ENCODE assay signal across 28 mouse cellular contexts in the genomic region with DNA sequence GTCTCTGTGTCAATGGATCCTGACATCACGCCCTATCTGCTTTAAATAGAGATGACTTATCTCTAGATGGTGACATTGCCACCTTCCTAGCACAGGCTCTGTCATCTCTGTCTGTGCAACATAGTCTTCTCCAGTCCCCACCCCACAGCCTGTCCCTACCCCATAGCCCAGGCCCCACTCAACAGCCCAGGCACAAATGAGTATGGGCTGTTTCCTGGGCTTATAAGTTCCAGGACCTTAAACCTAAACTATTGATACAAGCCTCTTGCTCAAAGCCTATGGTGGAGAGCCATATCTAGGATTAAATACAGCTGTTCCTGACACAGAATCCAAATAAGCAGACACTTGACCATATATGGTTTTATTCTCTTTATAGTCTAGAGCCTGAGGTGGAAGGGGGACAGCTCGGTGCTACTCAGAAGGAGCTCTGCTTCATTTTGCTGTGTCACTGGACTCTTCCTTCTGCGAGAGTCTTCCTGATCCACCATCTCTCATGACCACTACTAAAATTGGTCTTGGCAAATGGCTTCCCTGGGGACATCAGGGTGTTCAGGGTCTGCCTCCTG. TPM values are rescaled to one million over a fixed set of nuclear protein-coding genes. Genes with fewer than 3 reads are reported as not detected.
DNase-seq lines count a peak whose midpoint lies in the region; ATAC-seq and TF ChIP-seq lines count a peak whose summit lies in the region.
"Had no signal": no experiment of that assay in that cellular context is flagged by ENCODE, and none has a peak within 500 bp of the region (broad histone marks: within the 10 kb centered on the region; RNA-seq: fewer than 3 reads in every experiment).

No protein-coding gene starts in this region.

- H3K27ac ChIP-seq in kidney, postnatal 0 days = no peak overlapping the region
- H3K27ac ChIP-seq in lung, postnatal 0 days (ENCODE audit: low read length) = no peak overlapping the region
- peak overlapping the region; percentile 74 for H3K27ac ChIP-seq in stomach, embryonic 14.5 days (ENCODE audit: low read length)
- peak overlapping the region; percentile 65 for H3K27ac ChIP-seq in stomach, postnatal 0 days (replicated peaks)
- H3K27ac ChIP-seq: embryonic facial prominence, embryonic 10.5 days; embryonic facial prominence, embryonic 13.5 days; forebrain, embryonic 10.5 days; forebrain, embryonic 13.5 days; heart, adult 2 months; heart, embryonic 10.5 days; heart, embryonic 13.5 days; hindbrain, embryonic 14.5 days had no signal

- TF ChIP-seq POLR2A in lung, adult 2 months (IDR thresholded peaks at IDR 0.05; ENCODE audit: borderline replicate concordance, extremely low read depth, low read depth, low read length) = no peak

- ATAC-seq in kidney, postnatal 0 days (replicated peaks; ENCODE audit: low FRiP score, low read depth) = no peak
- peak; percentile 37 for ATAC-seq in lung, postnatal 0 days
- no peak; the same call in 1 of the 2 replicates for ATAC-seq in stomach, embryonic 14.5 days (ENCODE audit: insufficient number of reproducible peaks, insufficient read depth, low FRiP score, low read depth)
- peak; percentile 31; the same call in 1 of the 2 replicates for ATAC-seq in stomach, postnatal 0 days (ENCODE audit: low FRiP score, low TSS enrichment)
- ATAC-seq: CD4-positive, CD25-positive, alpha-beta regulatory T cell, adult 4 months; forebrain, embryonic 13.5 days; forebrain, embryonic 16.5 days had no signal

- no peaks in the 10 kb centered on the region for H3K36me3 ChIP-seq in kidney, postnatal 0 days (ENCODE audit: insufficient read depth, low read length)
- no peaks in the 10 kb centered on the region for H3K36me3 ChIP-seq in lung, postnatal 0 days (ENCODE audit: insufficient read depth, low read length)
- H3K36me3 ChIP-seq in stomach, embryonic 14.5 days (ENCODE audit: control insufficient read depth, insufficient read depth, low read length) = no peaks in the 10 kb centered on the region
- no peaks in the 10 kb centered on the region for H3K36me3 ChIP-seq in stomach, postnatal 0 days (ENCODE audit: control insufficient read depth, insufficient read depth, low read length)
- H3K36me3 ChIP-seq: embryonic facial prominence, embryonic 10.5 days; embryonic facial prominence, embryonic 13.5 days; forebrain, embryonic 10.5 days; heart, embryonic 10.5 days; heart, embryonic 13.5 days had no signal

- no peak overlapping the region for H3K4me3 ChIP-seq in kidney, postnatal 0 days (replicated peaks; ENCODE audit: low read depth, low read length)
- H3K4me3 ChIP-seq in lung, postnatal 0 days (ENCODE audit: low read depth, low read length) = no peak overlapping the region
- no peak overlapping the region for H3K4me3 ChIP-seq in lung, adult 2 months (replicated peaks; ENCODE audit: extremely low read depth, low read depth, low read length)
- H3K4me3 ChIP-seq in stomach, embryonic 14.5 days (ENCODE audit: low read depth, low read length) = no peak overlapping the region
- H3K4me3 ChIP-seq in stomach, postnatal 0 days (ENCODE audit: low read depth, low read length) = no peak overlapping the region
- H3K4me3 ChIP-seq: embryonic facial prominence, embryonic 10.5 days; embryonic facial prominence, embryonic 13.5 days; forebrain, embryonic 10.5 days; forebrain, embryonic 13.5 days; heart, adult 2 months; heart, embryonic 10.5 days; heart, embryonic 13.5 days had no signal

- H3K9me3 ChIP-seq in kidney, postnatal 0 days (replicated peaks; ENCODE audit: low read length) = no peaks in the 10 kb centered on the region
- no peaks in the 10 kb centered on the region for H3K9me3 ChIP-seq in lung, postnatal 0 days (ENCODE audit: low read length)
- no peaks in the 10 kb centered on the region for H3K9me3 ChIP-seq in stomach, embryonic 14.5 days (ENCODE audit: control insufficient read depth, low read depth, low read length)
- no peaks in the 10 kb centered on the region for H3K9me3 ChIP-seq in stomach, postnatal 0 days (ENCODE audit: control insufficient read depth, low read length)
- H3K9me3 ChIP-seq: embryonic facial prominence, embryonic 10.5 days; embryonic facial prominence, embryonic 13.5 days; forebrain, embryonic 10.5 days; forebrain, embryonic 13.5 days; heart, embryonic 10.5 days; heart, embryonic 13.5 days had no signal

- no peak overlapping the region for H3K4me2 ChIP-seq in kidney, postnatal 0 days (ENCODE audit: low read length)
- H3K4me2 ChIP-seq in lung, postnatal 0 days (replicated peaks; ENCODE audit: low read depth, low read length) = no peak overlapping the region
- H3K4me2 ChIP-seq in stomach, embryonic 14.5 days (replicated peaks; ENCODE audit: low read depth, low read length) = no peak overlapping the region
- H3K4me2 ChIP-seq in stomach, postnatal 0 days (replicated peaks; ENCODE audit: low read depth) = no peak overlapping the region
- H3K4me2 ChIP-seq: embryonic facial prominence, embryonic 13.5 days; forebrain, embryonic 13.5 days; heart, embryonic 13.5 days; hindbrain, embryonic 14.5 days had no signal

- no peaks in the 10 kb centered on the region for H3K4me1 ChIP-seq in kidney, postnatal 0 days (replicated peaks; ENCODE audit: insufficient read depth, low read length)
- H3K4me1 ChIP-seq in lung, postnatal 0 days (ENCODE audit: insufficient read depth, low read depth, low read length) = no peaks in the 10 kb centered on the region
- H3K4me1 ChIP-seq in lung, adult 2 months (ENCODE audit: control insufficient read depth, insufficient read depth, low read length) = no peaks in the 10 kb centered on the region
- H3K4me1 ChIP-seq in stomach, embryonic 14.5 days (ENCODE audit: control insufficient read depth, insufficient read depth, low read length) = peaks cover 5% of the 10 kb centered on the region; the same call in 1 of the 2 replicates
- H3K4me1 ChIP-seq in stomach, postnatal 0 days (replicated peaks; ENCODE audit: control insufficient read depth, insufficient read depth) = no peaks in the 10 kb centered on the region
- H3K4me1 ChIP-seq: embryonic facial prominence, embryonic 10.5 days; embryonic facial prominence, embryonic 13.5 days; forebrain, embryonic 10.5 days; forebrain, embryonic 13.5 days had no signal

- no peak overlapping the region for H3K9ac ChIP-seq in kidney, postnatal 0 days (ENCODE audit: low read depth, low read length)
- no peak overlapping the region for H3K9ac ChIP-seq in lung, postnatal 0 days (replicated peaks; ENCODE audit: low read depth)
- H3K9ac ChIP-seq in stomach, embryonic 14.5 days (replicated peaks; ENCODE audit: low read depth, low read length) = no peak overlapping the region
- no peak overlapping the region for H3K9ac ChIP-seq in stomach, postnatal 0 days (ENCODE audit: low read length)
- H3K9ac ChIP-seq: embryonic facial prominence, embryonic 13.5 days; forebrain, embryonic 13.5 days; heart, embryonic 13.5 days; hindbrain, embryonic 14.5 days had no signal

- peak; percentile 39 for DNase-seq in kidney, postnatal 0 days (ENCODE audit: low spot score)
- DNase-seq in kidney, adult 8-10 months = no peak
- DNase-seq in lung, postnatal 0 days (ENCODE audit: low spot score) = no peak
- no peak for DNase-seq in lung, adult 2 months
- no peak for DNase-seq in stomach, postnatal 0 days (ENCODE audit: low spot score)
- DNase-seq in urinary bladder, postnatal 4 days (ENCODE audit: low spot score in 2 of 2) = no peak
- no peak for DNase-seq in urinary bladder, adult 18-20 months (ENCODE audit: low spot score in 2 of 2)
- DNase-seq: adrenal gland, postnatal 14 days; cerebellum, adult 11 months; cerebellum, adult 2 months; cerebellum, adult 9-11 months; cerebellum, postnatal 36 days; embryo, embryonic 11 days; gastrocnemius, postnatal 10 days; gastrocnemius, postnatal 36 days; heart, adult 2 months; heart, postnatal 14 days; heart, postnatal 4 days had no signal

- no peaks in the 10 kb centered on the region for H3K27me3 ChIP-seq in kidney, postnatal 0 days (ENCODE audit: insufficient read depth, low read length)
- H3K27me3 ChIP-seq in lung, postnatal 0 days (replicated peaks; ENCODE audit: insufficient read depth, low read length) = no peaks in the 10 kb centered on the region
- no peaks in the 10 kb centered on the region for H3K27me3 ChIP-seq in stomach, embryonic 14.5 days (ENCODE audit: control insufficient read depth, insufficient read depth, low read length)
- no peaks in the 10 kb centered on the region for H3K27me3 ChIP-seq in stomach, postnatal 0 days (ENCODE audit: control insufficient read depth, insufficient read depth, low read length)
- H3K27me3 ChIP-seq: embryonic facial prominence, embryonic 13.5 days; forebrain, embryonic 13.5 days; heart, embryonic 13.5 days had no signal

- WGBS in kidney, postnatal 0 days = 74% methylated on average over 3 of the region's 3 CpGs
- WGBS in lung, postnatal 0 days = 65% methylated on average over 3 of the region's 3 CpGs
- WGBS in lung, adult 2 months = 86% methylated on average over 3 of the region's 3 CpGs
- 54% methylated on average over 3 of the region's 3 CpGs for WGBS in stomach, embryonic 14.5 days
- WGBS in stomach, postnatal 0 days = 60% methylated on average over 3 of the region's 3 CpGs

- TF ChIP-seq CTCF in kidney, postnatal 0 days (IDR thresholded peaks at IDR 0.05; ENCODE audit: low read depth) = no peak
- TF ChIP-seq CTCF in lung, postnatal 0 days (IDR thresholded peaks at IDR 0.05) = no peak
- TF ChIP-seq CTCF in lung, adult 2 months (IDR thresholded peaks at IDR 0.05; ENCODE audit: insufficient read depth, low read length) = no peak
- no peak for TF ChIP-seq CTCF in stomach, postnatal 0 days (IDR thresholded peaks at IDR 0.05; ENCODE audit: low read depth)

- TF ChIP-seq EP300 in lung, postnatal 0 days (IDR thresholded peaks at IDR 0.05) = no peak
- no peak for TF ChIP-seq EP300 in stomach, postnatal 0 days (optimal IDR thresholded peaks at IDR 0.05)

RNA-seq across cellular contexts. Expression of gene Fosl2, which starts 28.0 kb away (rescaled TPM):
- polyA plus RNA-seq in kidney, postnatal 0 days (2015; fragmentation: Nextera tagmentation; extraction: Ambion mirVana) = 5.3 and 5.4 TPM in 2 replicates
- 7.9 and 8.9 TPM in 2 replicates for polyA plus RNA-seq in lung, postnatal 0 days (2015; fragmentation: Nextera tagmentation; extraction: Ambion mirVana)
- 22.6 and 25.2 TPM in 2 replicates for polyA plus RNA-seq in lung, adult 2 months (2012; rRNA removed)
- polyA plus RNA-seq in stomach, embryonic 14.5 days (2014; fragmentation: Nextera tagmentation; extraction: Ambion mirVana) = 15.8 and 16.5 TPM in 2 replicates
- 10.5 and 11.7 TPM in 2 replicates for polyA plus RNA-seq in stomach, postnatal 0 days (2015; fragmentation: Nextera tagmentation; extraction: Ambion mirVana)

Comparison
In these comparisons a context has a peak if more than half of its experiments do, and no peak if none do; other contexts are left out.
1. ATAC-seq: peak in lung, postnatal 0 days (single experiment) and stomach, postnatal 0 days (single experiment); none in kidney, postnatal 0 days (single experiment) and stomach, embryonic 14.5 days (single experiment).
2. H3K27ac ChIP-seq: peak in stomach, embryonic 14.5 days (single experiment) and stomach, postnatal 0 days (single experiment); none in kidney, postnatal 0 days (single experiment) and lung, postnatal 0 days (single experiment).